Mouse (Mus musculus) embryonic facial prominence, embryonic 11.5 days (tissue): ENCODE data around the gene Ttll5. TPM values are rescaled to one million over a fixed set of nuclear protein-coding genes. Genes with fewer than 3 reads are reported as not detected.

Source experiments
- ATAC-seq: fragments of 200-750 bp; cut with Nextera tagmentation; replicated peaks from 2 replicates; pipeline ENCODE4 v1.8.0; 2017; ENCODE audit warnings: low read depth; ENCODE audit not compliant: insufficient number of reproducible peaks, low FRiP score, low TSS enrichment
- DNase-seq: peaks from one replicate; pipeline ENCODE4 v3.0.0-alpha.2; 2015; ENCODE audit warnings: low spot score
- H3K27ac ChIP-seq: fragments of 300-500 bp; sonication (generic); replicated peaks from 2 replicates; pipeline ENCODE4 v1.5.1; 2014; ENCODE audit warnings: mild to moderate bottlenecking, low read depth, low read length, control low read depth
- H3K27me3 ChIP-seq: fragments of 300-500 bp; sonication (generic); 2 replicates; pipeline ENCODE4 v1.6.1; 2014; ENCODE audit warnings: mild to moderate bottlenecking, low read length, moderate library complexity, mixed read lengths; ENCODE audit not compliant: control insufficient read depth, insufficient read depth
- H3K36me3 ChIP-seq: fragments of 300-500 bp; sonication (generic); replicated peaks from 2 replicates; pipeline ENCODE4 v1.6.1; 2014; ENCODE audit warnings: low read depth, mild to moderate bottlenecking, low read length, moderate library complexity, mixed read lengths; ENCODE audit not compliant: control insufficient read depth, insufficient read depth
- H3K4me1 ChIP-seq: fragments of 300-500 bp; sonication (generic); 2 replicates; pipeline ENCODE4 v1.6.1; 2014; ENCODE audit warnings: low read length, mixed read lengths; ENCODE audit not compliant: control insufficient read depth, insufficient read depth
- H3K4me2 ChIP-seq: fragments of 300-500 bp; sonication (generic); 2 replicates; pipeline ENCODE4 v1.6.1; 2014; ENCODE audit warnings: low read depth, mild to moderate bottlenecking, control low read depth, low read length, moderate library complexity
- H3K4me3 ChIP-seq: fragments of 300-500 bp; sonication (generic); 2 replicates; pipeline ENCODE4 v1.5.1; 2014; ENCODE audit warnings: low read depth, low read length, control low read depth
- H3K9ac ChIP-seq: fragments of 300-500 bp; sonication (generic); replicated peaks from 2 replicates; pipeline ENCODE4 v1.6.1; 2014; ENCODE audit warnings: mild to moderate bottlenecking, control low read depth, low read length
- H3K9me3 ChIP-seq: fragments of 300-500 bp; sonication (generic); replicated peaks from 2 replicates; pipeline ENCODE4 v1.6.1; 2016; ENCODE audit warnings: mild to moderate bottlenecking, low read length, inconsistent platforms, mixed read lengths; ENCODE audit not compliant: control insufficient read depth
- WGBS: fragments of 180-500 bp; shearing (Covaris S2); extraction: QIAGEN DNeasy Blood & Tissue Kit; methylation state at CpG from one replicate; pipeline ENCODE4 v1.1.7; 2014; 5-methylcytosine and 5-hydroxymethylcytosine counted together
- polyA plus RNA-seq: library from polyadenylated mRNA; unstranded; fragments of >200 nt; fragmentation: Nextera tagmentation; extraction: Ambion mirVana; gene quantifications from 2 replicates; pipeline ENCODE4 v1.2.1, GENCODE M21; 2014

The Ttll5 gene
- polyA plus RNA-seq, 1 experiment from 2014 or later, result 16.4 TPM

- no peaks in the 10 kb centered on the region for H3K9me3 ChIP-seq
- WGBS, result 80% methylated on average over 8 of the region's 8 CpGs
These were observed 222.9 kb downstream of the Ttll5 start for GRCm38 (mm10) chr12:86047376-86047775.

DNA sequence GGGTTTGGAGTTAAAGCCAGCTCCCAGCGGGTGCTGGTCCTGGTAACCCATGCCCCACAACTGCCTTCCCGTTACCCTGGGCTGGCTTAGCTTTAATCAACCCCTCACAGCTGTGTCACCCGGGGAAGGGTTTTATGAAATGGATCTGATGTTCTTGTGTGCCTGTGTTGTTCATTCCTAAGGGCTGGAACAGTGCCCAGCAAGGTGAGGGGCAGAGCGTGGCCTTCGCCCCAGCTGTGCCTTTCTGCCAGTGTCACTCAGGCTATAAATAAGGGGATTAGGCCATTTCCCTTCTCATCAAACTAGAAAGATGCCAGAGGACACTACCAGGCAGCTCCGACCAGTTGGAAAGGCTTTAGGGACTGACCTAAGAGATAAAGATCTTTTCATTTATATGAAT, 225.4 kb downstream of the Ttll5 start:
- no peaks in the 10 kb centered on the region for H3K36me3 ChIP-seq
- no peak overlapping the region for H3K4me3 ChIP-seq
- no peaks in the 10 kb centered on the region for H3K4me1 ChIP-seq
- DNase-seq (no peak), ATAC-seq (no peak)
- H3K9ac ChIP-seq, result no peak overlapping the region
- H3K27me3 ChIP-seq, result no peaks in the 10 kb centered on the region
- WGBS, result 79% methylated on average over 6 of the region's 6 CpGs
- H3K9me3 ChIP-seq, result no peaks in the 10 kb centered on the region
- no peak overlapping the region for H3K4me2 ChIP-seq
- H3K27ac ChIP-seq, result no peak overlapping the region

More at GRCm38 (mm10) chr12:86047376-86047775, 222.9 kb downstream of the Ttll5 start:
- Histone ChIP-seq H3K4me3 (no peak overlapping the region), H3K9ac (no peak overlapping the region), H3K27me3 (no peaks in the 10 kb centered on the region), H3K4me2 (no peak overlapping the region), H3K27ac (no peak overlapping the region), H3K36me3 (no peaks in the 10 kb centered on the region), H3K4me1 (no peaks in the 10 kb centered on the region)
- ATAC-seq, result no peak
- no peak for DNase-seq

DNA sequence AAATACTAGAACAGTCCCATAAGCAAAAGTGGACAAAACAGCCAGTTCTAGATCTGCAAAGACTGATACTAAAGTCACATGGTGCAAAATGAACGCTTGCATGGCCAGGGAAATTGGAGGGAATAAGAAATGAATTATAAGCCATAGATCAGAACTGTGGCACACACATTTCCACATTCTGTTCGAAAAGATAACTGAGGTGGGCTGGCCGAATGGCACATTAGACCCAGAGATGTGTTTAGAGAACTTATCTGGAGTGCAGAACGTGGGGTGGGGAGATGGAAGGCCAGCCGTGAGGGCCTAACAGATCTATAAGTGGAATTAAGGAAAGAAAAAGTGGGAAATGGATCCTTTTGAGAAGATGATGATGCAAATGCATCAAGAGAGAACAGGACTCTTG, 227.0 kb downstream of the Ttll5 start:
- WGBS, result 92% methylated on average over 5 of the region's 5 CpGs
- H3K36me3 ChIP-seq, result no peaks in the 10 kb centered on the region
- H3K4me3 ChIP-seq, result no peak overlapping the region
- H3K9ac ChIP-seq, result no peak overlapping the region
- ATAC-seq (no peak), DNase-seq (no peak)
- H3K27me3 ChIP-seq, result no peaks in the 10 kb centered on the region
- H3K4me2 ChIP-seq, result no peak overlapping the region
- no peaks in the 10 kb centered on the region for H3K9me3 ChIP-seq
- no peaks in the 10 kb centered on the region for H3K4me1 ChIP-seq
- H3K27ac ChIP-seq, result no peak overlapping the region

- ATAC-seq (no peak), DNase-seq (no peak)
- H3K4me2 ChIP-seq, result no peak overlapping the region
- 89% methylated on average over 2 of the region's 2 CpGs for WGBS
- no peaks in the 10 kb centered on the region; the same call in 1 of the 2 replicates for H3K36me3 ChIP-seq
- no peak overlapping the region for H3K4me3 ChIP-seq
- H3K27ac ChIP-seq, result no peak overlapping the region
- H3K9ac ChIP-seq, result no peak overlapping the region
- H3K27me3 ChIP-seq, result no peaks in the 10 kb centered on the region
- no peaks in the 10 kb centered on the region for H3K4me1 ChIP-seq
- H3K9me3 ChIP-seq, result no peaks in the 10 kb centered on the region
These were observed 230.8 kb downstream of the Ttll5 start for GRCm38 (mm10) chr12:86055306-86055705.

- Histone ChIP-seq H3K9me3 (no peaks in the 10 kb centered on the region), H3K36me3 (no peaks in the 10 kb centered on the region; the same call in 1 of the 2 replicates), H3K27ac (no peak overlapping the region), H3K4me3 (no peak overlapping the region), H3K4me1 (no peaks in the 10 kb centered on the region), H3K4me2 (no peak overlapping the region), H3K27me3 (no peaks in the 10 kb centered on the region), H3K9ac (no peak overlapping the region)
- DNase-seq (no peak), ATAC-seq (no peak)
- WGBS, result 88% methylated on average over 8 of the region's 8 CpGs
These were observed 232.5 kb downstream of the Ttll5 start for GRCm38 (mm10) chr12:86056976-86057375.

DNA sequence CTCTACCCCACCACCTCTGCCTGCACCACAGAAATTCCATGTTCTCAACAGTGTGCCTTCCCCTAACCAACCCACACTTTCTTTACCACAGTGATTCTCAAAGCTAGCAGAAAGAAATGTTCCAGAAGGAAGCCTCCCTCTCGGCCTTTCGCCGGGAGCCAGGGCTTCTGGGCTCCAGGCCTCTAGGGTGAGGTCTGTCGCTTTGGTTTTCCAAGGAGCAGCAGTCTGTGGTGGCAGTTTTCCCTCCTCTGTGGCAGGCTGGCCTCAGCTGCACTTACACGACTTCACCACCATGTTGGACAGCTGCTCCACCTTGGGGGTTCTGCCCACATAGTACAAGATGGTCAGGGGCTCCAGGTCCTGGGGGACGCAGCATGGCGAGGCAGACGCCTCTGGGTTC, 233.1 kb downstream of the Ttll5 start:
- Histone ChIP-seq H3K27me3 (no peaks in the 10 kb centered on the region), H3K4me1 (no peaks in the 10 kb centered on the region), H3K36me3 (peaks cover 2% of the 10 kb centered on the region; the same call in 1 of the 2 replicates), H3K9me3 (no peaks in the 10 kb centered on the region), H3K9ac (no peak overlapping the region), H3K4me2 (no peak overlapping the region), H3K4me3 (no peak overlapping the region), H3K27ac (no peak overlapping the region)
- no peak for DNase-seq
- no peak for ATAC-seq
- 88% methylated on average over 8 of the region's 8 CpGs for WGBS

DNA sequence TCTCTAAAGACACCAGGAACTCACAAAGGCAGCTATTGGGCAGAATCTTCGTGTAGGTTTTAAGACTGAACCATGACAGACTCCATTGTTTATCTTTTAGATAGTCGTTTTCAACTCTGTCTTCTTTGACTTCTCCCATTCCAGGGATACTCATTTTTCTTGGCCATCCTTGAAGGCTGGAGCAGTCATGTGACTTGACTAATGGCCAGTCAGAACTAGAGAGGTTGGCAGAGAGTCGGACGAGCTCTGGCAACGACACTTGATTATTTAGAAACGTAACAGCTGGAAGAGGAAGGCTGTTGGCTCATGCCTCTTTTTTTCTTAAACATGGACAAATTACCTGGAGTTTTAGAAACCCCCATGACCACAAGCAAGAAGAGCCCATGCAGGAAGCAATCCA, 234.9 kb downstream of the Ttll5 start:
- H3K36me3 ChIP-seq, result peaks cover 2% of the 10 kb centered on the region; the same call in 1 of the 2 replicates
- H3K27ac ChIP-seq, result no peak overlapping the region
- ATAC-seq (no peak), DNase-seq (no peak)
- no peak overlapping the region for H3K4me2 ChIP-seq
- 89% methylated on average over 6 of the region's 6 CpGs for WGBS
- no peak overlapping the region for H3K4me3 ChIP-seq
- no peaks in the 10 kb centered on the region for H3K9me3 ChIP-seq
- no peaks in the 10 kb centered on the region for H3K4me1 ChIP-seq
- H3K27me3 ChIP-seq, result no peaks in the 10 kb centered on the region
- H3K9ac ChIP-seq, result no peak overlapping the region

GRCm38 (mm10) chr12:86064796-86065195, 240.3 kb downstream of the Ttll5 start:
- Histone ChIP-seq H3K4me3 (no peak overlapping the region), H3K4me2 (no peak overlapping the region), H3K27ac (no peak overlapping the region), H3K27me3 (no peaks in the 10 kb centered on the region), H3K9me3 (no peaks in the 10 kb centered on the region), H3K9ac (no peak overlapping the region), H3K36me3 (peaks cover 2% of the 10 kb centered on the region; the same call in 1 of the 2 replicates), H3K4me1 (no peaks in the 10 kb centered on the region)
- DNase-seq, result no peak
- no peak for ATAC-seq
